ENCODE assay signal across 20 mouse cellular contexts in the genomic region with DNA sequence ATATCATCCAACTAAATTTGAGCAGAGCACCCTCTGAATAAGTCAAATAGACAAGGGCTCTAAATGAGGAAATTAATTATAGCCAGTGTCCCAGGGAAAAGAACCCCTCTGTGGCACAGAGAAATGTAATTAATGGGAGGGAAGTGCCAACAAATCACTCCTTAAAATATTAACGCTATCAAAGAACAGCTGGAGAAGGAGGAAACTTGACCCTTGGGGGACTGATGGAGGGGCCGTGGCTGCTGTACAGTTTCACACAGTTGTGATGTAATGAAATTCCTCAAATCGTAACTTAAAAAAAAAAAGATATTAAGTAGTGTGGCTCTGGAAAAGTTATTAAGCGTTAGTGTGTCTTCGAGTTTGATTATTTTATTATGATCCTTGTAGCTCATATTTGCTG. TPM values are rescaled to one million over a fixed set of nuclear protein-coding genes. Genes with fewer than 3 reads are reported as not detected.
DNase-seq lines count a peak whose midpoint lies in the region; ATAC-seq lines count a peak whose summit lies in the region.
"Had no signal": no experiment of that assay in that cellular context is flagged by ENCODE, and none has a peak within 500 bp of the region (broad histone marks: within the 10 kb centered on the region; RNA-seq: fewer than 3 reads in every experiment).

No protein-coding gene starts in this region.

- H3K4me1 ChIP-seq in kidney, embryonic 14.5 days (ENCODE audit: control insufficient read depth, insufficient read depth, low read length) = 0 out of 2 replicates have a peak, but pooled peaks cover 9% of the 10 kb centered on the region

- no peaks in the 10 kb centered on the region; the same call in none of the 2 replicates for H3K36me3 ChIP-seq in kidney, embryonic 14.5 days (ENCODE audit: control insufficient read depth, insufficient read depth, low read length)
- H3K36me3 ChIP-seq: hindbrain, embryonic 13.5 days; liver, embryonic 15.5 days had no signal

- WGBS in kidney, embryonic 14.5 days = 12% methylated on average over 5 of the region's 5 CpGs

- H3K9me3 ChIP-seq in kidney, embryonic 14.5 days (ENCODE audit: control insufficient read depth, low read length) = no peaks in the 10 kb centered on the region
- H3K9me3 ChIP-seq: forebrain, embryonic 13.5 days; hindbrain, embryonic 13.5 days; liver, embryonic 15.5 days had no signal

- ATAC-seq in kidney, embryonic 14.5 days (ENCODE audit: low FRiP score, low TSS enrichment) = no peak
- ATAC-seq: forebrain, embryonic 13.5 days; intestine, postnatal 0 days; midbrain, embryonic 16.5 days had no signal

- no peak overlapping the region; the same call in 1 of the 2 replicates for H3K4me3 ChIP-seq in kidney, embryonic 14.5 days (ENCODE audit: low read length)
- H3K4me3 ChIP-seq: forebrain, embryonic 13.5 days; gastrocnemius, adult 2 months; hindbrain, embryonic 13.5 days; liver, embryonic 15.5 days had no signal

- peak overlapping the region; percentile 97; the same call in 1 of the 2 replicates for H3K27ac ChIP-seq in kidney, embryonic 14.5 days (ENCODE audit: low read depth, low read length)
- H3K27ac ChIP-seq: forebrain, embryonic 13.5 days; gastrocnemius, adult 2 months; hindbrain, embryonic 13.5 days; liver, embryonic 15.5 days had no signal

- DNase-seq in embryo, embryonic 10.5 days (ENCODE audit: low spot score) = peak; percentile 57
- DNase-seq in embryo, embryonic 11 days = no peak
- DNase-seq in kidney, postnatal 25 days = no peak
- DNase-seq in kidney, postnatal 4 days = peak; percentile 43 to 55
- DNase-seq in kidney, adult 11 months = no peak
- DNase-seq in lung, postnatal 14 days = no peak
- DNase-seq: adrenal gland, adult 8-10 months; cerebellum, postnatal 25 days; gastrocnemius, adult 2 months; gastrocnemius, postnatal 36 days; liver had no signal

- no peak overlapping the region; the same call in 1 of the 2 replicates for H3K4me2 ChIP-seq in kidney, embryonic 14.5 days (replicated peaks; ENCODE audit: low read depth, low read length)
- H3K4me2 ChIP-seq: forebrain, embryonic 13.5 days; hindbrain, embryonic 13.5 days; liver, embryonic 15.5 days had no signal

- no peak overlapping the region for H3K9ac ChIP-seq in kidney, embryonic 14.5 days (ENCODE audit: low read depth, low read length)
- H3K9ac ChIP-seq: forebrain, embryonic 13.5 days; hindbrain, embryonic 13.5 days; liver, embryonic 15.5 days; lung, embryonic 14.5 days had no signal

- peaks cover 4% of the 10 kb centered on the region for H3K27me3 ChIP-seq in kidney, embryonic 14.5 days (ENCODE audit: control insufficient read depth, insufficient read depth, low read length)
- H3K27me3 ChIP-seq: CH12.LX had no signal

RNA-seq across cellular contexts. Expression of a gene that starts 1.7 kb away (rescaled TPM):
- polyA plus RNA-seq in kidney, embryonic 14.5 days (2014; fragmentation: Nextera tagmentation; extraction: Ambion mirVana) = 110 and 145 TPM in 2 replicates
- polyA plus RNA-seq: C2C12 had no signal

Comparison
In these comparisons a context has a peak if more than half of its experiments do, and no peak if none do; other contexts are left out.
1. DNase-seq: peak in embryo, embryonic 10.5 days (single experiment) and kidney, postnatal 4 days (2 of 2); none in embryo, embryonic 11 days (single experiment), kidney, postnatal 25 days (0 of 2), kidney, adult 11 months (single experiment) and lung, postnatal 14 days (single experiment).